Mouse (Mus musculus): ENCODE measurements around the gene Vps13c. TPM values are rescaled to one million over a fixed set of nuclear protein-coding genes. Genes with fewer than 3 reads are reported as not detected.
A peak's percentile ranks its signal among the peaks of the same experiment; 100 is the strongest.

Vps13c gene
- total RNA-seq (2017) = 26.1 and 36.5 TPM in 2 replicates

GRCm38 (mm10) chr9:67839981-67840859 is at the start of gene Vps13c:
Vps13c (plus strand) TSS chr9:67840396.
- peak; percentile 91 to 92 for ATAC-seq (replicated peaks in 1 of 2; ENCODE audit: insufficient read depth in 1 of 2, low FRiP score in 2 of 2, low TSS enrichment in 1 of 2, low read depth in 1 of 2, poor library complexity in 2 of 2, severe bottlenecking in 2 of 2)

- ATAC-seq (replicated peaks in 1 of 2; ENCODE audit: insufficient read depth in 1 of 2, low FRiP score in 2 of 2, low TSS enrichment in 1 of 2, low read depth in 1 of 2, poor library complexity in 2 of 2, severe bottlenecking in 2 of 2) = no peak
Observed at GRCm38 (mm10) chr9:67792405-67792804, 47.8 kb upstream of the Vps13c start.

GRCm38 (mm10) chr9:67793501-67793900 is 46.7 kb upstream of the Vps13c start:
- 0 out of 4 replicates have a peak, but pooled peaks of 1 of the 2 experiments have one; percentile 14 for ATAC-seq (replicated peaks in 1 of 2; ENCODE audit: insufficient read depth in 1 of 2, low FRiP score in 2 of 2, low TSS enrichment in 1 of 2, low read depth in 1 of 2, poor library complexity in 2 of 2, severe bottlenecking in 2 of 2)

GRCm38 (mm10) chr9:67794216-67794615 is 46.0 kb upstream of the Vps13c start:
- ATAC-seq (replicated peaks in 1 of 2; ENCODE audit: insufficient read depth in 1 of 2, low FRiP score in 2 of 2, low TSS enrichment in 1 of 2, low read depth in 1 of 2, poor library complexity in 2 of 2, severe bottlenecking in 2 of 2) = no peak

GRCm38 (mm10) chr9:67794668-67795067 is 45.5 kb upstream of the Vps13c start:
- ATAC-seq (replicated peaks in 1 of 2; ENCODE audit: insufficient read depth in 1 of 2, low FRiP score in 2 of 2, low TSS enrichment in 1 of 2, low read depth in 1 of 2, poor library complexity in 2 of 2, severe bottlenecking in 2 of 2) = no peak

GRCm38 (mm10) chr9:67795205-67795675 is 45.0 kb upstream of the Vps13c start:
- ATAC-seq (replicated peaks in 1 of 2; ENCODE audit: insufficient read depth in 1 of 2, low FRiP score in 2 of 2, low TSS enrichment in 1 of 2, low read depth in 1 of 2, poor library complexity in 2 of 2, severe bottlenecking in 2 of 2) = no peak

- ATAC-seq (replicated peaks in 1 of 2; ENCODE audit: insufficient read depth in 1 of 2, low FRiP score in 2 of 2, low TSS enrichment in 1 of 2, low read depth in 1 of 2, poor library complexity in 2 of 2, severe bottlenecking in 2 of 2) = peak; percentile 36 to 73
Observed at GRCm38 (mm10) chr9:67799078-67799819, 40.9 kb upstream of the Vps13c start.

- peak in 1 of 2 experiments; percentile 46; a peak in 1 of 4 replicates for ATAC-seq (replicated peaks in 1 of 2; ENCODE audit: insufficient read depth in 1 of 2, low FRiP score in 2 of 2, low TSS enrichment in 1 of 2, low read depth in 1 of 2, poor library complexity in 2 of 2, severe bottlenecking in 2 of 2)
Observed at GRCm38 (mm10) chr9:67802241-67802640, 38.0 kb upstream of the Vps13c start.

GRCm38 (mm10) chr9:67807000-67807399 is 33.2 kb upstream of the Vps13c start:
- no peak for ATAC-seq (replicated peaks in 1 of 2; ENCODE audit: insufficient read depth in 1 of 2, low FRiP score in 2 of 2, low TSS enrichment in 1 of 2, low read depth in 1 of 2, poor library complexity in 2 of 2, severe bottlenecking in 2 of 2)

GRCm38 (mm10) chr9:67810527-67810926 is 29.7 kb upstream of the Vps13c start:
- ATAC-seq (replicated peaks in 1 of 2; ENCODE audit: insufficient read depth in 1 of 2, low FRiP score in 2 of 2, low TSS enrichment in 1 of 2, low read depth in 1 of 2, poor library complexity in 2 of 2, severe bottlenecking in 2 of 2) = no peak

GRCm38 (mm10) chr9:67811116-67811515 is 29.1 kb upstream of the Vps13c start:
- no peak for ATAC-seq (replicated peaks in 1 of 2; ENCODE audit: insufficient read depth in 1 of 2, low FRiP score in 2 of 2, low TSS enrichment in 1 of 2, low read depth in 1 of 2, poor library complexity in 2 of 2, severe bottlenecking in 2 of 2)

GRCm38 (mm10) chr9:67813171-67813570 is 27.0 kb upstream of the Vps13c start:
- no peak for ATAC-seq (replicated peaks in 1 of 2; ENCODE audit: insufficient read depth in 1 of 2, low FRiP score in 2 of 2, low TSS enrichment in 1 of 2, low read depth in 1 of 2, poor library complexity in 2 of 2, severe bottlenecking in 2 of 2)

- peak; percentile 81 to 88 for ATAC-seq (replicated peaks in 1 of 2; ENCODE audit: insufficient read depth in 1 of 2, low FRiP score in 2 of 2, low TSS enrichment in 1 of 2, low read depth in 1 of 2, poor library complexity in 2 of 2, severe bottlenecking in 2 of 2)
Observed at GRCm38 (mm10) chr9:67813665-67814337, 26.4 kb upstream of the Vps13c start.

- ATAC-seq (replicated peaks in 1 of 2; ENCODE audit: insufficient read depth in 1 of 2, low FRiP score in 2 of 2, low TSS enrichment in 1 of 2, low read depth in 1 of 2, poor library complexity in 2 of 2, severe bottlenecking in 2 of 2) = no peak
Observed at GRCm38 (mm10) chr9:67816172-67816928, 23.8 kb upstream of the Vps13c start.

GRCm38 (mm10) chr9:67817898-67818667 is 22.1 kb upstream of the Vps13c start:
- ATAC-seq (replicated peaks in 1 of 2; ENCODE audit: insufficient read depth in 1 of 2, low FRiP score in 2 of 2, low TSS enrichment in 1 of 2, low read depth in 1 of 2, poor library complexity in 2 of 2, severe bottlenecking in 2 of 2) = no peak

- no peak for ATAC-seq (replicated peaks in 1 of 2; ENCODE audit: insufficient read depth in 1 of 2, low FRiP score in 2 of 2, low TSS enrichment in 1 of 2, low read depth in 1 of 2, poor library complexity in 2 of 2, severe bottlenecking in 2 of 2)
Observed at GRCm38 (mm10) chr9:67818668-67818950, 21.6 kb upstream of the Vps13c start.

All from hematopoietic stem cell, adult 5-6 weeks (primary cell).